ENCODE assay signal across 21 mouse cellular contexts in the genomic region with DNA sequence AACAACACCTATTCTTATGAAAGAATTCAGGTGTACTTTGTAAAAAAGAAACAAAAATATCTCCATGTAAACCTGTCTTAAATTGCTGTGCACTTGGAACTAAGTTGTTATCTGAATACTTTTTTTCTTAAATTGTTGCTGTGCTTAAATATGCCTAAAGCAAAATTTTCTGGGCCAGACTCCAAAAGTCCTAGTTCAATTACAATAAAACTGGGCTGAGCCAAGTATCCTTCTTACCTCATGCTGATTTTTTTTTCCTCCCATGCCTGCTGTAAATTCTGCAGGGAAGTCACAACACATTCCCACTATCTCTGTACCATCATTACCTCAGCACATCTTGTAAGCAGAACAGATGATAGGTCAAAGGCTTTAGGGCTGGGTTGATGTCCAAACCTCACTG.
"Had no signal": no experiment of that assay in that cellular context is flagged by ENCODE, and none has a peak within 500 bp of the region (broad histone marks: within the 10 kb centered on the region; RNA-seq: fewer than 3 reads in every experiment).

No protein-coding gene starts in this region.

- H3K4me1 ChIP-seq: lung, embryonic 15.5 days; midbrain, embryonic 10.5 days; midbrain, embryonic 12.5 days; neural tube, embryonic 13.5 days; neural tube, embryonic 15.5 days; stomach, embryonic 15.5 days had no signal

- ATAC-seq: lung, postnatal 0 days had no signal

- DNase-seq: lung, adult 18-20 months; lung, postnatal 14 days; lung, postnatal 4 days; midbrain, embryonic 14.5 days; retina, postnatal 1 day; right cerebral cortex, adult 18-20 months; right cerebral cortex, postnatal 25 days; right cerebral cortex, postnatal 4 days; thymus, adult 18-20 months; thymus, postnatal 14 days; thymus, postnatal 36 days had no signal

- H3K4me3 ChIP-seq: lung, embryonic 15.5 days; midbrain, embryonic 10.5 days; midbrain, embryonic 12.5 days; myocyte; neural tube, embryonic 13.5 days; neural tube, embryonic 15.5 days; stomach, embryonic 15.5 days had no signal

- H3K4me2 ChIP-seq: lung, embryonic 15.5 days; midbrain, embryonic 12.5 days; neural tube, embryonic 13.5 days; neural tube, embryonic 15.5 days; stomach, embryonic 15.5 days had no signal

- H3K9ac ChIP-seq: liver, embryonic 14.5 days; lung, embryonic 15.5 days; midbrain, embryonic 12.5 days; neural tube, embryonic 13.5 days; neural tube, embryonic 15.5 days; stomach, embryonic 15.5 days had no signal

- H3K27me3 ChIP-seq: lung, embryonic 15.5 days; midbrain, embryonic 12.5 days; neural tube, embryonic 13.5 days; neural tube, embryonic 15.5 days; stomach, embryonic 15.5 days had no signal

- H3K27ac ChIP-seq: liver, embryonic 14.5 days; lung, embryonic 15.5 days; midbrain, embryonic 10.5 days; midbrain, embryonic 12.5 days; neural tube, embryonic 13.5 days; neural tube, embryonic 15.5 days; stomach, embryonic 15.5 days; stomach, postnatal 0 days had no signal

- H3K9me3 ChIP-seq: lung, embryonic 15.5 days; midbrain, embryonic 10.5 days; midbrain, embryonic 12.5 days; neural tube, embryonic 15.5 days; stomach, embryonic 15.5 days had no signal

- H3K36me3 ChIP-seq: lung, embryonic 15.5 days; midbrain, embryonic 10.5 days; midbrain, embryonic 12.5 days; neural tube, embryonic 13.5 days; neural tube, embryonic 15.5 days; stomach, embryonic 15.5 days had no signal
